Mouse (Mus musculus) neural tube, embryonic 14.5 days (tissue): Measurements from ENCODE around the gene Dock10. TPM values are rescaled to one million over a fixed set of nuclear protein-coding genes. Genes with fewer than 3 reads are reported as not detected.

Source experiments
- ATAC-seq: fragments of 200-750 bp; cut with Nextera tagmentation; 2 replicates; pipeline ENCODE4 v1.8.0; 2017; ENCODE audit warnings: low read depth, mild to moderate bottlenecking, moderate TSS enrichment, moderate library complexity
- H3K27ac ChIP-seq: fragments of 300-500 bp; sonication (generic); 2 replicates; pipeline ENCODE4 v1.5.1; 2014; ENCODE audit warnings: low read depth, mild to moderate bottlenecking, control low read depth, low read length, moderate library complexity, mixed read lengths
- H3K27me3 ChIP-seq: fragments of 300-500 bp; sonication (generic); 2 replicates; pipeline ENCODE4 v1.6.1; 2014; ENCODE audit warnings: low read length; ENCODE audit not compliant: control insufficient read depth, insufficient read depth
- H3K36me3 ChIP-seq: fragments of 300-500 bp; sonication (generic); 2 replicates; pipeline ENCODE4 v1.6.1; 2014; ENCODE audit warnings: low read length, mixed read lengths; ENCODE audit not compliant: control insufficient read depth, insufficient read depth
- H3K4me1 ChIP-seq: fragments of 300-500 bp; sonication (generic); 2 replicates; pipeline ENCODE4 v1.6.1; 2014; ENCODE audit warnings: low read length; ENCODE audit not compliant: control insufficient read depth, insufficient read depth
- H3K4me2 ChIP-seq: fragments of 300-500 bp; sonication (generic); 2 replicates; pipeline ENCODE4 v1.6.1; 2014; ENCODE audit warnings: mild to moderate bottlenecking, low read depth, low read length, control low read depth
- H3K4me3 ChIP-seq: fragments of 300-500 bp; sonication (generic); 2 replicates; pipeline ENCODE4 v1.5.1; 2014; ENCODE audit warnings: low read depth, low read length, control low read depth, mixed read lengths
- H3K9ac ChIP-seq: fragments of 300-500 bp; sonication (generic); replicated peaks from 2 replicates; pipeline ENCODE4 v1.6.1; 2014; ENCODE audit warnings: low read depth, mild to moderate bottlenecking, control low read depth, low read length, mixed read lengths
- H3K9me3 ChIP-seq: fragments of 300-500 bp; sonication (generic); 2 replicates; pipeline ENCODE4 v1.6.1; 2016; ENCODE audit warnings: low read length; ENCODE audit not compliant: control insufficient read depth
- whole genome bisulfite sequencing: fragments of 180-500 bp; shearing (Covaris S2); extraction: QIAGEN DNeasy Blood & Tissue Kit; methylation state at CpG from one replicate; pipeline ENCODE4 v1.1.7; 2014; 5-methylcytosine and 5-hydroxymethylcytosine counted together
- polyA plus RNA-seq: library from polyadenylated mRNA; unstranded; fragments of >200 nt; fragmentation: Nextera tagmentation; extraction: Ambion mirVana; gene quantifications from 2 replicates; pipeline ENCODE4 v1.2.1, GENCODE M21; 2014

Dock10 gene
- polyA plus RNA-seq, 1 experiment from 2014 or later, result 8.3 TPM

DNA sequence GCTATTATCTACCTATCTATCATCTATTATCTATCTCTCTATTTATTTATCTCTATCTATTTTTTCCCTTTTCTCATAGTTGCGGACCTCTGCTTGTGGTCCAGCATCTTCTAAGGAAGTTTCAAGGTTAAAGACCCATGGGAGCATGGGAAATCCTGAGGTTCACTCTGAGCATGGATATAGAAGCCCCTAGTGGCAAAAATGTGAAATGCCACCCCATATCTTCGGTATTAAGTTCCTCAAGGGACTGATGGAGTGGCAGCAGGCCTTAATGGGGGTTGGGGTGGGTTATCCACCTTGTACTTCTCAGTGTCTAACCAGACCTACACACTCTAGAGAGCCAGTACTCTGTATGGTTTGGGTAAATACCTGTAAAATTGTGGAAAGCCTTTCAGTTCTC is 253.6 kb downstream of the Dock10 start:
- Histone ChIP-seq H3K4me2 (no peak overlapping the region), H3K9ac (no peak overlapping the region), H3K27me3 (no peaks in the 10 kb centered on the region), H3K4me3 (no peak overlapping the region), H3K9me3 (no peaks in the 10 kb centered on the region), H3K4me1 (no peaks in the 10 kb centered on the region), H3K27ac (no peak overlapping the region), H3K36me3 (no peaks in the 10 kb centered on the region)
- WGBS, result 82% methylated on average over 2 of the region's 2 CpGs
- ATAC-seq, result no peak

DNA sequence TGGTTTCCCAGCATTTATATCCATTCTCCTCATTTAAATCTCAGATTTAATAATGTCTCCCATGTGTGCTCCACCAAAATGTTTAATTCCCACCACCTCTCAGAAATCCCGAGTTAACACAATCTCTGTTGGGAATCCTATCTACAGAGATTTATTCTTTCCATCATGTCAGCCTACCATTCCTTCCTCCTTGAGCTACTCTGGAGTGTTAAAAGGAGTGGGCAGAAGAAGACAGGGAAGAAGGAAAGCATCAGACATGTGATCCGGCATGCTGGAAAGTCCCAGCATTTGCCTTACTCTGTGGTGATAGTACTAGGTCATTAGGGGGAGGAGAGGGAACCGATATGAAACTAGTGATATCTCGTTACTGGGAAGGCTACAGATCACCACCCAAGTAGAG is 254.2 kb downstream of the Dock10 start:
- ATAC-seq, result no peak
- WGBS, result 93% methylated on average over 4 of the region's 4 CpGs
- H3K4me2 ChIP-seq, result no peak overlapping the region
- H3K4me1 ChIP-seq, result no peaks in the 10 kb centered on the region
- H3K27ac ChIP-seq, result no peak overlapping the region
- H3K36me3 ChIP-seq, result no peaks in the 10 kb centered on the region
- H3K4me3 ChIP-seq, result no peak overlapping the region
- no peak overlapping the region for H3K9ac ChIP-seq
- no peaks in the 10 kb centered on the region for H3K9me3 ChIP-seq
- H3K27me3 ChIP-seq, result no peaks in the 10 kb centered on the region

DNA sequence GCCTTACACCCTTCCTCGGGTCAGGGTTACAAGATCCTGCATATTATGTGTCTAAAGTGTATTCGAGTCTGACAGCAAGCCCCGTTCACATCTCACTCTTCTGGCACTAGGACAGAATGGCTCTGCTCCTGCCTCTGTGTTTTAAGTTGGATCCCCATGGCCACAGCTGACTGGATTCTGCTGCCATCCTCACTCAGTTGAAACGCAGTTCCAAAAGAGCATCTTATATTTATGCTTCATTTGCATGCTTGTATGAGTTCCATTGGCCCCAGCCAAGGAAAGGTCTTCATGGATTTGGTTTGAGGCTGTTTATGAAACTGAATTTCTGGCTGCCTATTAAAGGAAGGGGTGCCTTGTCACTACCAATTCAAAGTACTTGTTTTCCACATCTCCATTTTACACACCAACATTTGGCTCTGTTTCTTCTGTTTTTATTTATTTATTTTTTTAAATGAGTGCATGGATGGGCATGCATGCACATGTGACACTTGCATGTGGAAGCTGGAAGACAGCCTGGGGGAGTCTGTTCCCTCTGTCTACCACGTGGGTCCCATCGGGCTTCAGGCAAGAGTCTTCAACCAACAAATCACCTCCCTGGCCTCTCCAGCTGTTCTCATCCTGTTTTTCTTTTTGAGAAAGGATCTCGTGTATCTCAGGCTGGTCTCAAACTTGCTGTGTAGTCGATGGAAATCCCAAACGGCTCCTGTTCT is 255.7 kb downstream of the Dock10 start:
- Histone ChIP-seq H3K27ac (no peak overlapping the region), H3K9ac (no peak overlapping the region), H3K36me3 (no peaks in the 10 kb centered on the region), H3K4me1 (no peaks in the 10 kb centered on the region), H3K4me3 (no peak overlapping the region), H3K27me3 (no peaks in the 10 kb centered on the region), H3K9me3 (no peaks in the 10 kb centered on the region), H3K4me2 (no peak overlapping the region)
- WGBS, result 87% methylated on average over 9 of the region's 9 CpGs
- no peak for ATAC-seq

DNA sequence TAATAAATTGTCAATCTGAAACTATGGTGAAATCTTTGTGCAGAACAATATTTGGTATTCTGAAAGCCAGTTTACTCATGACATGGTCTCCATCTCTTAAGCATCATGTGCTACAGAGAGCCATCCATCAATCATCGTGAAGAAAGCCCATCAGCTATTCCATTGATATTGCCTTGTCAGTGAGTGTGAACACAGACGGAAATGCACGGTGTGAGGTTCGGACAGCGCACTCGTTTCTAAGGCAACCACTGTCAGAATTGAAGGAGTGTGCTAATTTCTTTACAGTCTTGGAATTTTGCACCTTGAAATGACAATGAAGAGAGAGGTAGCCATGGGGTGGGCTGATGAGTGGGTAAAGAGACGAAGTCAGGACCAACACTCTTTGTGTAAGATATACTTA is 259.1 kb downstream of the Dock10 start:
- no peak; the same call in 1 of the 2 replicates for ATAC-seq
- H3K27ac ChIP-seq, result no peak overlapping the region
- H3K4me1 ChIP-seq, result no peaks in the 10 kb centered on the region
- no peaks in the 10 kb centered on the region for H3K27me3 ChIP-seq
- no peak overlapping the region for H3K4me3 ChIP-seq
- H3K36me3 ChIP-seq, result no peaks in the 10 kb centered on the region
- no peaks in the 10 kb centered on the region for H3K9me3 ChIP-seq
- no peak overlapping the region for H3K4me2 ChIP-seq
- WGBS, result 45% methylated on average over 7 of the region's 7 CpGs
- H3K9ac ChIP-seq, result no peak overlapping the region

DNA sequence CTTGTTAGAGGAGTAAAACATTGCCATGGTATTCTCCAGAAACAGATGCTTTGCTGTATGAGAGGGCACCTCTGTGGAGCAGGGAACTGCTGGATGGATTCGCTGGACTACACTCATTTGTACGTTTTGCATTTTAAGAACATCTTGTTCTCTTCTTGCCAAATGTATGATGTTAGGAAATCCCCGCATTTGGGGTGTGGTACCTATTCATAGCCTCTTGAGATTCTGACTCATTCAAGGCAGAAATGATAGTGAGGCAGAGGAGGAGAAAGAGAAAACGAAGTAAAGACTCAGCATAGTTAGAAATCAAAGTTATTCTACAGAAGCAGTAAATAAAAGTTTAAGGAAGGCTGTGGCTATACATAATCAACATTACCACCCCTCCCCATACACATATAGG is 262.0 kb downstream of the Dock10 start:
- no peak overlapping the region for H3K4me3 ChIP-seq
- H3K27me3 ChIP-seq, result no peaks in the 10 kb centered on the region
- no peak overlapping the region for H3K27ac ChIP-seq
- H3K9ac ChIP-seq, result no peak overlapping the region
- no peaks in the 10 kb centered on the region for H3K36me3 ChIP-seq
- H3K9me3 ChIP-seq, result no peaks in the 10 kb centered on the region
- H3K4me2 ChIP-seq, result no peak overlapping the region
- H3K4me1 ChIP-seq, result no peaks in the 10 kb centered on the region
- ATAC-seq, result no peak
- WGBS, result 87% methylated on average over 4 of the region's 4 CpGs

DNA sequence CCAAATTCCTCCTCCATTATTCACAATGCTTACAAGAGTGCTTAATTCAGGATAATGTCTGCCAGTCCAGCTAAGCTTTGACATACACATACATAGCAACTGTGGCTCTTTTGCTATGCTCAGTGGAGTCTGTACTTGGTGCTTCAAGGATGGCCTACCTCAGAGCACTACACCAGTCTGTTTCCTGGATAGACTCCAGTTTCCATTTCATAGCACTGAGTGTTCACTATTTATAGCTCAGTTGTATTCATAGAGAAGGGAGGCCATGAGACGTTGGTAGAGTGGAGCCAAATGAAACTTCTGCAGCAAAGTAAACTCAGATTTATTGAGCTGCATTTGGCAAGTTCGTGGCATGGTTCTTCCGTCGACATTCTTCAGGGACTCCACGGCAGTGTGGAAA is 274.9 kb downstream of the Dock10 start:
- ATAC-seq, result no peak

DNA sequence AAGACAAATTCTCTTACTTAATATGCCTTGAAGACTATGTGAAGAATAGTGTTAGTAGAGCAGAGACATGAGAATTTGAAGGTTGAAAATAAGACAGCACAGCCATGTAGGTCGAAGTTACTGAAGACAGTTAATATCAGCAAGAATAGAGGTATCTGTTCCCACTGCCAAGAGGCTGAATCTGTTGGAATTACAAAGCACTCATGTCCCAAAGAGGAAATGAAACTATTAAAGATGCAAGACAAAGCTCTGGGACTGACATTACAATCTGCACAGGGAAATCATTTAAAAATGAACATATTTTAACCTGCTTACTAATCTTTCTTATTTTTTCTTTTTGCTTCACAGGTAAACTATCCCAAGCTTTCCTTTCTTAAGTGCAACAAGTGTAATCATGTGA is 283.4 kb downstream of the Dock10 start:
- no peaks in the 10 kb centered on the region for H3K4me1 ChIP-seq
- no peak overlapping the region for H3K4me2 ChIP-seq
- H3K9me3 ChIP-seq, result no peaks in the 10 kb centered on the region
- no peaks in the 10 kb centered on the region for H3K27me3 ChIP-seq
- H3K4me3 ChIP-seq, result no peak overlapping the region
- H3K27ac ChIP-seq, result no peak overlapping the region
- no peak overlapping the region for H3K9ac ChIP-seq
- no peaks in the 10 kb centered on the region for H3K36me3 ChIP-seq
- WGBS, result 63% methylated on average over 1 of the region's 1 CpGs
- ATAC-seq, result no peak

More for the DNA sequence above, 274.9 kb downstream of the Dock10 start:
- Histone ChIP-seq H3K36me3 (no peaks in the 10 kb centered on the region), H3K4me1 (no peaks in the 10 kb centered on the region), H3K27me3 (no peaks in the 10 kb centered on the region), H3K4me3 (no peak overlapping the region), H3K9me3 (no peaks in the 10 kb centered on the region), H3K27ac (no peak overlapping the region), H3K4me2 (no peak overlapping the region), H3K9ac (no peak overlapping the region)
- WGBS, result 77% methylated on average over 5 of the region's 5 CpGs

DNA sequence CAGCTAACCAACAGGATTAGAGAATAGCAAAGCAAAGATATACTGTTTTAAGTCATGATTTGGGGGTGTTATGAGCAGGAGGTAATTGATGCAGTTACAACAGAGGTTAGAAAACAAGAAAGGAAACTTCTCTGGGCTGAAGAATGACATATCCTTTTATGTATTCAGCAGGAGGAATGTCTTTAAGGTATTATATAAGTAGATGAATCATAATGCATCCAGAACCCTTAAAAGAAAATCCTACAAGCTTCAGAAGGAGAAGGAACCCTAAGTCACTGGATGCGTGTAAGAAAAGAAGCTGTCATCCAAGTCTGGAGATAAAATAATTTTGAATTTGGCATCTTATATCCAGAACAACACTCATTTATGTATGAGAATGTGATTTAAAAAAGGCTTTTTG is 285.9 kb downstream of the Dock10 start:
- H3K4me1 ChIP-seq, result no peaks in the 10 kb centered on the region
- H3K9me3 ChIP-seq, result no peaks in the 10 kb centered on the region
- H3K9ac ChIP-seq, result no peak overlapping the region
- 95% methylated on average over 1 of the region's 1 CpGs for WGBS
- no peaks in the 10 kb centered on the region for H3K36me3 ChIP-seq
- H3K27me3 ChIP-seq, result no peaks in the 10 kb centered on the region
- no peak overlapping the region for H3K4me2 ChIP-seq
- no peak overlapping the region for H3K27ac ChIP-seq
- H3K4me3 ChIP-seq, result no peak overlapping the region
- ATAC-seq, result no peak

DNA sequence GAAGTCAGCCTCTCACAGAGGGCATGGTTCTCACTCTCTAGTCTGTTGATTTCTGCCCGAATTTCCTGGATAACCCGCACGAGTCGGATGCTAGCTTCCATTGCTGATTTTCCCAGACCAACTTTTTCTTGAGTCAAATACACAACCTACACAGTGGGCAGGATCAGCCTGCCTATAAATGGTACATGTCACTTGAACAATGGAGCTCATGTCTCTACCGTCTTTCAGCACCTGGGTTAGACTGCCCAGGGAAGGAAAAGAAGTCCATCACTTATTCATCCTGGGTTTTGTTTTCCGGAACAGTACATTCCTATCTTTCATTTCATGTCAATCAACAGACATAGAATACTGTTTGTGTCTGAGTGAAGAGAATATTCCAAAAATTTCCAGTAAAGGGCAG is 297.0 kb downstream of the Dock10 start, which contains the start of gene Gm45261:
TSS of gene Gm45261 (minus strand) at position 101 of the 400 bp plus-strand sequence.
- Histone ChIP-seq H3K4me2 (no peak within 1 kb of the TSS), H3K9me3 (no peaks in the 10 kb centered on the region), H3K27ac (no peak within 1 kb of the TSS), H3K36me3 (no peaks in the 10 kb centered on the region), H3K27me3 (no peaks in the 10 kb centered on the region), H3K4me3 (no peak within 1 kb of the TSS), H3K4me1 (no peaks in the 10 kb centered on the region), H3K9ac (no peak within 1 kb of the TSS)
- ATAC-seq, result no peak
- 92% methylated on average over 6 of the region's 6 CpGs for WGBS
